Mouse (Mus musculus) liver, adult 2 months (tissue): Measurements from ENCODE around the gene Ntn1.

Source experiments
- CTCF ChIP-seq: fragments of 200-500 bp; IDR thresholded peaks from 2 replicates; pipeline ENCODE4 v1.5.1; 2011; ENCODE audit warnings: low read depth, low read length, control low read depth
- POLR2A ChIP-seq: fragments of 200-500 bp; IDR thresholded peaks from 2 replicates; pipeline ENCODE4 v1.6.1; 2011; ENCODE audit warnings: low read length, control low read depth; ENCODE audit not compliant: insufficient read depth; ENCODE audit errors: extremely low read depth

GRCm38 (mm10) chr11:68435601-68436000 is 35.0 kb upstream of the Ntn1 start:
- TF ChIP-seq CTCF = no peak
- TF ChIP-seq POLR2A = no peak
